Mouse (Mus musculus): ENCODE results near the gene Lrig3.

GRCm38 (mm10) chr10:125984473-125985035, 18.6 kb downstream of the Lrig3 start:
- TF ChIP-seq GATA1 (IDR thresholded peaks at IDR 0.05; ENCODE audit: low read length) (no peak), TAL1 (IDR thresholded peaks at IDR 0.05; ENCODE audit: low read length) (no peak)
